Mouse (Mus musculus): ENCODE data around the gene Fbxl13.

The Fbxl13 gene

DNA sequence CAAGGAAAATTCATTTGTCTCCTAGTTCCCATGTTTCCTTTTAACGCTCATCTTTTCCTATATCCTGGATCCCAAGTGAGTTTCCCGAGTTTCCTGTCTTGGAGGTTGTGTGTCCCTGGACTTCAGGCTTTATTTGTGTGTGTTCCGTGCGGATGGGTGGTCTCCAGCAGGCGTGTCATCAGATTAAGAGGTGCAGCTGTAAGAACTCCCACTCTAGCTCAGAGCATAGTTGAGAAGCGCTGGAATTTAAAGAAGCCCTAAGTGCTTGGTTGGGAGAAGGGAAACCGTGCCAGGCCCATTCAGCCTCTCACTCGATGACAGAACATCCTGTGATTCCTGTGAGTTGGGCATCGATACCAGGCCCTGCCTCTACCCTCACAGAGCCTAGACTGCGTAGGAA is 132.1 kb downstream of the Fbxl13 start:
- DNase-seq: no peak

DNA sequence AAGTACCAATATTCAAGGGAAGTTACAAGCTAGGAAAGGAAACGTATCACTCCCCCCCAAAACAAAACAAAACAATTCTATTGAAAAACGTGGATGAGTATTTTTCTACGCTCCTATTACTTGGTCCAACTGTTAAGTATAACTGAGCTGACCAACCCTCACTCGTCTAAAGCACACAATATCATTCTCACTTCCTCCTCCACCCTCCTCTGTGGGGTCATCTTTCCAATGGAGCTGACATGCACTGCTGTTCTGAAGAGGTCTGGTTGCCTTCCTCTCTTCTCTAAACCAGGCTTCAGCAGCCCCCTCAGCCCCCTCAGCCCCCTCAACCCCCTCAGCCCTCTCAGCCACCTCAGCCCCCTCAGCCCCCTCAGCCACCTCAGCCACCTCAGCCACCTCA is 135.6 kb downstream of the Fbxl13 start:
- no peak for DNase-seq

GRCm38 (mm10) chr5:21506887-21507286 is 138.5 kb downstream of the Fbxl13 start:
- no peak for DNase-seq

GRCm38 (mm10) chr5:21505159-21505558 is 140.3 kb downstream of the Fbxl13 start:
- no peak for DNase-seq

DNA sequence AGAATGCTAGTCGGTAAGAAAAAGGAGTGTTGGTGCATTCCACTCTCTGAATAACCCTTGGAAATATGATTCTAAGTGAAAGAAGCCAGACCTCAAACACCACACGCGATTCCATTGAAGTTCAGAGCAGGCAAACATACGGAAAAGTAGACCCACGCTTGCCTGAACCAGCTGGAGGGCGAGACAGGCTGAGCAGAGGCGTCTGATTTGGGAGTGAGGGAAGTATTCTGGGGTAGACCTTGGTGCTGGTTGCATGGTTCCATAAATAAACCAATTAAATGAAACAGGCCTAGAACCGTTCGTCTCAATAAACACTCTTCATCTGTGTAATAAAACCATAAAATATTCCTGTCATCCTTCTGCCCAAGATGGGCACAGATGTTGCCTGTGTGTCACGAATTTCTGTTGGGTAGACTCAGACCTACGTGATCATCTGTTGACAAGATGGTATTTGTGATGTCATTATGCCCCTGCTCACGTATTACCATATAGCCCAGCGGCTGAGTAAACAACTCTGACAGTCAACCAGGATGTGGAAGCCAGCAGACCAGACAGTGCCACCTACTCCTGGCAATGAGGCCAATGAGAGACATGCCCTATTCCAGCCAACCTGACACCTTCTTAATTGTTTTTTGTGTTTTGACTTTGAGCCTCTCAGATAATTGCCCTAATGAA is 142.4 kb downstream of the Fbxl13 start:
- DNase-seq: no peak

GRCm38 (mm10) chr5:21500941-21501340 is 144.5 kb downstream of the Fbxl13 start:
- no peak for DNase-seq

GRCm38 (mm10) chr5:21500133-21500532 is 145.3 kb downstream of the Fbxl13 start:
- no peak for DNase-seq

DNA sequence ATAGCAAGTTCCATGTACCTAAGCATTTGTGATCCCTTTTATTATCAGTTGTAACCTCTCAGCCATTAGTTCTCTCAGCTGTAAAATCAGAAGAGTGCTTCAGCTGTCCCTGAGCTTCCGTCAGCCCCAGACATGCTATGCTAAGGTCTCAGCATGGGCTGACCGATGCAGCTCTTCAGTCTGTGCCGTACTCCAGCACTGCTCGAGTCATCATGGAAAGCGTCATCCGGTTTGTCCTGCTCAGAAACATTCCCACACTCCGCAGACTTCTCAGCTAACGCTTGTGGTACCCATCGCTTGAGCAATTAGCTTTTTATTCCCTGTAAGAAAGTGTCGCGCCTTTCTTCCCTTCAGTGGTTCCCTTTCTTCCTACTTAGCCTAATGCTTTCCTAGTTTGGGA is 146.5 kb downstream of the Fbxl13 start:
- no peak for DNase-seq

GRCm38 (mm10) chr5:21498490-21498889 is 146.9 kb downstream of the Fbxl13 start:
- no peak for DNase-seq

DNA sequence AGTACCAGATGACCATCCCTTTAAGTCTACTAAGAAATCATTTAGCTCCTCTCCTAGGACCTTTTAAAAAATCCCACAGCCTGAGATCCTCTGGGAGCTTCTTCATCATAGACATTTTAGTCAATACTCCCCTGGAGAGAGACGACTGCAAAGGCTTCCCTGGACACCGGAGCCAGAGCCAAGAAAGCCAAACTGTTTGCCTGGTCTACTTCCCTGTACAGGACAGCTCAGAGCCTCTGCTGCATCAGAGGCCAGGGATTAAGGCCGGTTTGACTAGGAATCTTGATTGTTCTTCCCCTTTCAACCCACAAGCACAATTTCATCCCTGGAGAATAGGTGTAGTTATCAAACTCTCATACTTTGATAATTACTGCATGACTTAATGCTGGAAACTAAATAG is 148.6 kb downstream of the Fbxl13 start:
- no peak for DNase-seq

DNA sequence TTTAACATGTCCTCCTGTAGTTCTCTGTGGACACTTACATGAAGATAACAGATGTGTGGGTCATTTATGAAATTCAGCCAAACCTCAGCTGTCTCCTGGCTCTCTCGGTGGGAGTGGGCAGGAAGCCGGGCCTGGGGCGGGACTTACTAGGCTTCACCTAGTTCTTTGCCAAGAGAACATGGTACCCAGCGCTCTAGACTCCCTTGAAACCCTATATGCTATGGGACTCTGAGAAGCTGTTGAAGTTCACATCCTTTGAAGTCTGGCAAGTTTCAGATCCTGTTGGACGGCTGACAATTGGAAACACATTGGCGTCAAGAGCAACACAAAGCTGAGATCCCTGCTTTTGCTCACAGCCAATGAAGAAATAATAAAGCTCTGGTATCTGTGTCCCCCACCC is 149.1 kb downstream of the Fbxl13 start:
- no peak for DNase-seq

GRCm38 (mm10) chr5:21494781-21495180 is 150.7 kb downstream of the Fbxl13 start:
- DNase-seq: no peak

- DNase-seq: no peak
Measured at GRCm38 (mm10) chr5:21493294-21493999, 152.0 kb downstream of the Fbxl13 start.

DNA sequence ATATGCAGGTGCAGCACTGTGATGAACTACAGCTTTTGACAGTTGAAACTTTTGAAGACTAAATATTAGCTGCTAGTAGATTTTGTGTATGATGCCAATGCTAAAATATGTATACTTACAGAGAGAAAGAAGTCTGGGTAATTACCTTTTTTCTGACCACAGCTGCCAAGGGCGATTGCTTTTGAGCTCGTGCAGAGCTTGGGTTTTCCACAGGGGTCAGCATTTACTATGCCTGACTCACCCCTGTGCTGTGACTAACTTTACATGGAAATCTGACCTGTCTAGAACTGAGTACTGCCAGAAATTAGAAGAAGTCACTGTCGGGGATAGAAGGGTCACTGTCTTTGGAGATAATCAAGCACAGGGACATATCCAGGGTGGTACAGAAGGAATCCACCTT is 153.2 kb downstream of the Fbxl13 start:
- DNase-seq: no peak

DNA sequence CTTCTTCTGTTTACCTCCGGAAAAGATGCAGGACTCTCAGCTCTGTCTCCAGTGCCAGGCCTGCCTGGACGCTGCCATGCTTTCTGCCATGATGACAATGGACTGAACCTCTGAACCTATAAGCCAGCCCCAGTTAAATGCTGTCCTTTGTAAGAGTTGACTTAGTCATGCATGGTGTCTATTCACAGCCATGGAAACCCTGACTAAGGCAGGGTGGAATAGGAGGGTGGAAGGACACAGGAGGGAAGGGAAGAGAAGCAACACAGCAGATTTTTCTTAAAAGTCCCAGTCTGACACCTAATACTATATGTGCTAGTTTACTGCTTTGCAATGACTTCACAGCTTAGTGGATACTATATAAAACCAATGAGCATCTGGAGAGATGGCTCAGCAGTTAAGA is 154.0 kb downstream of the Fbxl13 start:
- DNase-seq: no peak

DNA sequence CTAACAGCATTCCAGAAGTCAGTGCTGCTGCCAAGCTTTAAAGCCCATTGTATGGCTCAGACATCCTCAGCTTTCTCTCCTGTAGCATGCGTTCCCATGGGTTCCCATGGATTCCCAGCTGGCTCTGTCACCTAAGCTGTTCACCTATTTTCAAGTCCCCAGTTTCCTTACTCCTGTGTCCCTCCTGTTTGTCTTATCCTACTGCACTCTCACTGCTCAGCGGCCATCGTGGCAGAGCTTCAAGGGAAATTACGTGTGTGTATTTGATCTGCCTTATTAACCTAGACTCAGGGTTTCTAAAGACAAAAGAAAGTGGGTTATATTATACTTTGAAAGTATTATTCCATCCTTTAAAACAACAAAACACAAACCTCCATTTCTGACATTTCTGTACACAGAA is 156.3 kb downstream of the Fbxl13 start:
- no peak for DNase-seq

- DNase-seq: no peak
Measured at GRCm38 (mm10) chr5:21488506-21488905, 156.9 kb downstream of the Fbxl13 start.

DNA sequence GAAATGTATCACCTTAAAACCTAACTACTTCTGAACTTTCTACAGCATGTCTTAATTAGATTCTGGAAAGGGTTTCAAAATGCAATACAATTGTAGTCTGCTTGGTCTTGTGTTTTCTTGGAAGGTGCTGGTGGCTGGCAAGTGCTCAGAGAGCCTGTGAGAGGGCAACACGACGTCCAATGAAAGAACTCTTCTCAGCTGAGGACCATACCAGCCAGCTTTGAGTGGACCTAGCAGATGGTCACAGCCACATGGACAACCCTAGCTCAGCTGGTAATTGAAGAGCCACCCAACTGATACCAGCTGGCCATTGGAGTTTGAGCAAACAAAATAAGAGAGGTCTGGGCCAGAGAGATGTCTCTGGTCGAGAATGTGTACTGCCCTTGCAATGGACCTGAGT is 157.7 kb downstream of the Fbxl13 start:
- DNase-seq: no peak

GRCm38 (mm10) chr5:21487306-21487705 is 158.1 kb downstream of the Fbxl13 start:
- DNase-seq: no peak

DNA sequence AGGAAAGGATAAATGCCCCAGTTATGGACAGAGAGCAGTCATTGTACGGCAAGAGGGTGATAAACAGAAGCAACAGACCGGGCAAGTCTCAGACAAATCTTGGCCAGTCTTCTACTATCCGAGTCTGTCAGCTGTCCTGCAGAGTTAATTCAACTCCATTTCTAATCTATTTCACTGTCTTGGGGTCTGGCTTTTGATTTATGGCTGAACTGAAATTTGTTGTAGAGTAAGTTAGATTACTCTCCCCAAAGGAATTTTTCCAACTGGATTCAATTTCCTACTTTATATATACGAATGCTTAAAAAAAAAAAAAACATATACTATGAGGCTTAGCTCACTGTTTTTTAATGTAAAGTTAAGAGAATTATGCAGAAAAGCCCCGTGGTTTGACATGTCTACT is 158.6 kb downstream of the Fbxl13 start:
- DNase-seq: no peak

GRCm38 (mm10) chr5:21485197-21485829 is 160.1 kb downstream of the Fbxl13 start:
- DNase-seq: no peak

- no peak for DNase-seq
Measured at GRCm38 (mm10) chr5:21483275-21483674, 162.2 kb downstream of the Fbxl13 start.

DNA sequence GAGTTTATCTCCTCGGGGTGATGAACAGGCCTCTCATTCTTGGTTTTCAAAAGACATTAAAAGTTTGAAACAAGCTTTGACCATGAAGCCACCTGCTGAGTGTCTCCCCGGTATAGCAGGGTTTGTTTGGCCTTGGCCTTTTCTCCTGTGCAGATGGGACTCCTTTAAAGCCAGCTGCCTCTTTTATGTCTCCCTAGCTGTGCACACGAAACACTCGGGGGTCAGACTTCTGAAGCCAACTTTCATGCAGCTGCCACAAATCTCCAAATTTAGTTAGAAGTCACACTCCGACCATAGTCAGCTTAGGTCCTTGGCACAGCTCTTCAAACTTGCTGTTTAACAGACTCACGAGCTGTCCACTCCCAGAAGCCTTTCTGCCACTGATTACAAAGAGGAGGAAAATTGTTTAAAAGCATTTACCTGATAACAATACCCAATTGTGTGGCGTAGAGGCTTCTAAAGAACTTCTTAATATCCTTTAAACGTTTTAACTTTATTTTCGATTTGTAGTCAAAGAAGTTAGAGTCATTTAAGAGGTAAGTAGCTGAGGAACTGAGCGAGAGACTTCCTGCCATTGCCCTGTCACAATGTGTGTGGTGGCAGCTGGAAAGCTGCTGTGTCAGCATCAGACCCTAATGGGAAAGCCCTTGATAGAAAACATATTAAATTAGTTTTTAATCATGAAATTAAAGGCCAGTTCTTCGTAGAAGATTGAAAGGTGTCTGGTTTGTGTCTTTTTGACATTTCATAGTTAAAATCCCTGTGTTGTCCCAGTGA is 162.8 kb downstream of the Fbxl13 start:
- no peak for DNase-seq

GRCm38 (mm10) chr5:21481521-21481920 is 163.9 kb downstream of the Fbxl13 start:
- no peak for DNase-seq

All from kidney, adult 8-10 months (tissue).